Mouse (Mus musculus): ENCODE data around the gene Tst. TPM values are rescaled to one million over a fixed set of nuclear protein-coding genes. Genes with fewer than 3 reads are reported as not detected.

Gene Tst
- polyA plus RNA-seq (2014; fragmentation: Nextera tagmentation; extraction: Ambion mirVana): 32.4 and 32.8 TPM in 2 replicates

- peak within 1 kb of the TSS; percentile 91 for H3K27ac ChIP-seq (ENCODE audit: low read depth, low read length)
- H3K4me3 ChIP-seq (ENCODE audit: low read length): peak within 1 kb of the TSS; percentile 66
- ATAC-seq (ENCODE audit: low FRiP score, low TSS enrichment): peak; percentile 82
- H3K4me2 ChIP-seq (replicated peaks; ENCODE audit: low read depth, low read length): peak within 1 kb of the TSS; percentile 93
- H3K36me3 ChIP-seq (ENCODE audit: control insufficient read depth, insufficient read depth, low read length): no peaks in the 10 kb centered on the region
- peaks cover 32% of the 10 kb centered on the region for H3K4me1 ChIP-seq (ENCODE audit: control insufficient read depth, insufficient read depth, low read length)
- peak within 1 kb of the TSS; percentile 64 for H3K9ac ChIP-seq (ENCODE audit: low read depth, low read length)
- peaks cover 24% of the 10 kb centered on the region for H3K27me3 ChIP-seq (ENCODE audit: control insufficient read depth, insufficient read depth, low read length)
- H3K9me3 ChIP-seq (ENCODE audit: control insufficient read depth, low read length): no peaks in the 10 kb centered on the region
- WGBS: 2% methylated on average over 34 of the region's 34 CpGs
Observed at GRCm38 (mm10) chr15:78405517-78406211, at the start of gene Tst. TSS of gene Tst (minus strand) at chr15:78405907.

GRCm38 (mm10) chr15:78455168-78455567 lies 49.5 kb upstream of the Tst start:
- WGBS: 76% methylated on average over 4 of the region's 4 CpGs

GRCm38 (mm10) chr15:78452929-78453328 lies 47.2 kb upstream of the Tst start:
- Histone ChIP-seq H3K9ac (ENCODE audit: low read depth, low read length) (no peak overlapping the region), H3K36me3 (ENCODE audit: control insufficient read depth, insufficient read depth, low read length) (no peaks in the 10 kb centered on the region), H3K4me3 (ENCODE audit: low read length) (no peak overlapping the region), H3K4me1 (ENCODE audit: control insufficient read depth, insufficient read depth, low read length) (no peaks in the 10 kb centered on the region), H3K9me3 (ENCODE audit: control insufficient read depth, low read length) (no peaks in the 10 kb centered on the region), H3K27ac (ENCODE audit: low read depth, low read length) (no peak overlapping the region), H3K4me2 (replicated peaks; ENCODE audit: low read depth, low read length) (no peak overlapping the region), H3K27me3 (ENCODE audit: control insufficient read depth, insufficient read depth, low read length) (no peaks in the 10 kb centered on the region)
- WGBS: 81% methylated on average over 3 of the region's 3 CpGs
- ATAC-seq (ENCODE audit: low FRiP score, low TSS enrichment): no peak

More at GRCm38 (mm10) chr15:78455168-78455567, 49.5 kb upstream of the Tst start:
- H3K27me3 ChIP-seq (ENCODE audit: control insufficient read depth, insufficient read depth, low read length): no peaks in the 10 kb centered on the region
- no peak overlapping the region for H3K4me3 ChIP-seq (ENCODE audit: low read length)
- no peaks in the 10 kb centered on the region for H3K4me1 ChIP-seq (ENCODE audit: control insufficient read depth, insufficient read depth, low read length)
- H3K9ac ChIP-seq (ENCODE audit: low read depth, low read length): no peak overlapping the region
- H3K4me2 ChIP-seq (replicated peaks; ENCODE audit: low read depth, low read length): no peak overlapping the region
- ATAC-seq (ENCODE audit: low FRiP score, low TSS enrichment): no peak
- no peaks in the 10 kb centered on the region for H3K36me3 ChIP-seq (ENCODE audit: control insufficient read depth, insufficient read depth, low read length)
- no peak overlapping the region for H3K27ac ChIP-seq (ENCODE audit: low read depth, low read length)
- no peaks in the 10 kb centered on the region for H3K9me3 ChIP-seq (ENCODE audit: control insufficient read depth, low read length)

GRCm38 (mm10) chr15:78451201-78451600 lies 45.5 kb upstream of the Tst start:
- Histone ChIP-seq H3K4me3 (ENCODE audit: low read length) (no peak overlapping the region), H3K27ac (ENCODE audit: low read depth, low read length) (no peak overlapping the region), H3K36me3 (ENCODE audit: control insufficient read depth, insufficient read depth, low read length) (no peaks in the 10 kb centered on the region), H3K4me1 (ENCODE audit: control insufficient read depth, insufficient read depth, low read length) (no peaks in the 10 kb centered on the region), H3K9ac (ENCODE audit: low read depth, low read length) (no peak overlapping the region), H3K9me3 (ENCODE audit: control insufficient read depth, low read length) (no peaks in the 10 kb centered on the region), H3K27me3 (ENCODE audit: control insufficient read depth, insufficient read depth, low read length) (no peaks in the 10 kb centered on the region), H3K4me2 (replicated peaks; ENCODE audit: low read depth, low read length) (no peak overlapping the region)
- 77% methylated on average over 2 of the region's 2 CpGs for WGBS
- no peak for ATAC-seq (ENCODE audit: low FRiP score, low TSS enrichment)

- WGBS: 90% methylated on average over 6 of the region's 6 CpGs
- Histone ChIP-seq H3K4me1 (ENCODE audit: control insufficient read depth, insufficient read depth, low read length) (no peaks in the 10 kb centered on the region), H3K4me2 (replicated peaks; ENCODE audit: low read depth, low read length) (no peak overlapping the region), H3K36me3 (ENCODE audit: control insufficient read depth, insufficient read depth, low read length) (no peaks in the 10 kb centered on the region), H3K9me3 (ENCODE audit: control insufficient read depth, low read length) (no peaks in the 10 kb centered on the region), H3K27me3 (ENCODE audit: control insufficient read depth, insufficient read depth, low read length) (no peaks in the 10 kb centered on the region), H3K9ac (ENCODE audit: low read depth, low read length) (no peak overlapping the region), H3K4me3 (ENCODE audit: low read length) (no peak overlapping the region), H3K27ac (ENCODE audit: low read depth, low read length) (no peak overlapping the region)
- no peak for ATAC-seq (ENCODE audit: low FRiP score, low TSS enrichment)
Observed at GRCm38 (mm10) chr15:78450419-78450768, 44.7 kb upstream of the Tst start.

- no peak for ATAC-seq (ENCODE audit: low FRiP score, low TSS enrichment)
- no peak overlapping the region for H3K27ac ChIP-seq (ENCODE audit: low read depth, low read length)
- no peaks in the 10 kb centered on the region for H3K36me3 ChIP-seq (ENCODE audit: control insufficient read depth, insufficient read depth, low read length)
Observed at GRCm38 (mm10) chr15:78449694-78450418, 44.1 kb upstream of the Tst start.

GRCm38 (mm10) chr15:78449131-78449530 lies 43.4 kb upstream of the Tst start:
- 64% methylated on average over 6 of the region's 6 CpGs for WGBS
- Histone ChIP-seq H3K9ac (ENCODE audit: low read depth, low read length) (0 out of 2 replicates have a peak overlapping the region, but pooled peaks have one; percentile 2), H3K36me3 (ENCODE audit: control insufficient read depth, insufficient read depth, low read length) (no peaks in the 10 kb centered on the region), H3K4me3 (ENCODE audit: low read length) (no peak overlapping the region), H3K4me2 (replicated peaks; ENCODE audit: low read depth, low read length) (no peak overlapping the region), H3K27ac (ENCODE audit: low read depth, low read length) (no peak overlapping the region), H3K9me3 (ENCODE audit: control insufficient read depth, low read length) (no peaks in the 10 kb centered on the region), H3K4me1 (ENCODE audit: control insufficient read depth, insufficient read depth, low read length) (no peaks in the 10 kb centered on the region), H3K27me3 (ENCODE audit: control insufficient read depth, insufficient read depth, low read length) (no peaks in the 10 kb centered on the region)
- ATAC-seq (ENCODE audit: low FRiP score, low TSS enrichment): no peak

More at GRCm38 (mm10) chr15:78449694-78450418, 44.1 kb upstream of the Tst start:
- H3K4me1 ChIP-seq (ENCODE audit: control insufficient read depth, insufficient read depth, low read length): no peaks in the 10 kb centered on the region
- H3K9ac ChIP-seq (ENCODE audit: low read depth, low read length): no peak overlapping the region
- 53% methylated on average over 7 of the region's 7 CpGs for WGBS
- H3K9me3 ChIP-seq (ENCODE audit: control insufficient read depth, low read length): no peaks in the 10 kb centered on the region
- no peak overlapping the region for H3K4me3 ChIP-seq (ENCODE audit: low read length)
- H3K4me2 ChIP-seq (replicated peaks; ENCODE audit: low read depth, low read length): no peak overlapping the region
- no peaks in the 10 kb centered on the region for H3K27me3 ChIP-seq (ENCODE audit: control insufficient read depth, insufficient read depth, low read length)

GRCm38 (mm10) chr15:78447746-78448535 lies 42.2 kb upstream of the Tst start:
- under 1% methylated on average over 22 of the region's 22 CpGs for WGBS
- Histone ChIP-seq H3K9ac (ENCODE audit: low read depth, low read length) (peak overlapping the region; percentile 59; the same call in 1 of the 2 replicates), H3K27me3 (ENCODE audit: control insufficient read depth, insufficient read depth, low read length) (no peaks in the 10 kb centered on the region; the same call in 1 of the 2 replicates), H3K4me1 (ENCODE audit: control insufficient read depth, insufficient read depth, low read length) (no peaks in the 10 kb centered on the region; the same call in 1 of the 2 replicates), H3K36me3 (ENCODE audit: control insufficient read depth, insufficient read depth, low read length) (no peaks in the 10 kb centered on the region), H3K4me3 (ENCODE audit: low read length) (peak overlapping the region; percentile 29), H3K9me3 (ENCODE audit: control insufficient read depth, low read length) (no peaks in the 10 kb centered on the region), H3K27ac (ENCODE audit: low read depth, low read length) (peak overlapping the region; percentile 86; the same call in 1 of the 2 replicates), H3K4me2 (replicated peaks; ENCODE audit: low read depth, low read length) (peak overlapping the region; percentile 63)
- peak; percentile 58 for ATAC-seq (ENCODE audit: low FRiP score, low TSS enrichment)
